Mouse (Mus musculus) hindbrain, postnatal 0 days (tissue): ENCODE data around the gene Dse. TPM values are rescaled to one million over a fixed set of nuclear protein-coding genes. Genes with fewer than 3 reads are reported as not detected.
A peak's percentile ranks its signal among the peaks of the same experiment; 100 is the strongest.

Experiments used
- ATAC-seq: fragments of 200-750 bp; cut with Nextera tagmentation; 2 replicates; pipeline ENCODE4 v1.8.0; 2017; ENCODE audit warnings: mild to moderate bottlenecking, moderate TSS enrichment, moderate library complexity
- DNase-seq: peaks from one replicate; pipeline ENCODE4 v3.0.0-alpha.2; 2015; ENCODE audit warnings: low spot score
- H3K27ac ChIP-seq: fragments of 300-500 bp; sonication (generic); 2 replicates; pipeline ENCODE4 v1.5.1; 2014; ENCODE audit warnings: mild to moderate bottlenecking
- H3K27me3 ChIP-seq: fragments of 300-500 bp; sonication (generic); 2 replicates; pipeline ENCODE4 v1.6.1; 2014; ENCODE audit warnings: low read length, mixed read lengths; ENCODE audit not compliant: insufficient read depth
- H3K36me3 ChIP-seq: fragments of 300-500 bp; sonication (generic); 2 replicates; pipeline ENCODE4 v1.6.1; 2014; ENCODE audit warnings: low read length, mixed read lengths; ENCODE audit not compliant: insufficient read depth
- H3K4me1 ChIP-seq: fragments of 300-500 bp; sonication (generic); 2 replicates; pipeline ENCODE4 v1.6.1; 2014; ENCODE audit warnings: antibody characterized with exemption, low read length, mixed read lengths; ENCODE audit not compliant: insufficient read depth
- H3K4me2 ChIP-seq: fragments of 300-500 bp; sonication (generic); 2 replicates; pipeline ENCODE4 v1.6.1; 2014; ENCODE audit warnings: low read depth, mild to moderate bottlenecking, low read length, moderate library complexity, mixed read lengths
- H3K4me3 ChIP-seq: fragments of 300-500 bp; sonication (generic); 2 replicates; pipeline ENCODE4 v1.5.1; 2014; ENCODE audit warnings: low read length
- H3K9ac ChIP-seq: fragments of 300-500 bp; sonication (generic); replicated peaks from 2 replicates; pipeline ENCODE4 v1.6.1; 2014; ENCODE audit warnings: mild to moderate bottlenecking, low read length, moderate library complexity, mixed read lengths
- H3K9me3 ChIP-seq: fragments of 300-500 bp; sonication (generic); 2 replicates; pipeline ENCODE4 v1.6.1; 2016; ENCODE audit warnings: low read length, mixed read lengths
- CTCF ChIP-seq: IDR thresholded peaks from 2 replicates; pipeline ENCODE4 v1.5.1; 2016; ENCODE audit warnings: antibody characterized with exemption, control low read depth, low read depth
- WGBS: fragments of 180-500 bp; shearing (Covaris S2); extraction: QIAGEN DNeasy Blood & Tissue Kit; methylation state at CpG from one replicate; pipeline ENCODE4 v1.1.7; 2014; 5-methylcytosine and 5-hydroxymethylcytosine counted together
- polyA plus RNA-seq: library from polyadenylated mRNA; unstranded; fragments of >200 nt; fragmentation: Nextera tagmentation; extraction: Ambion mirVana; gene quantifications from 2 replicates; pipeline ENCODE4 v1.2.1, GENCODE M21; 2015
- total RNA-seq: library from RNA; depleted of rRNA; stranded (reverse); fragments of >200 nt; gene quantifications from 2 replicates; pipeline ENCODE4 v1.2.3, GENCODE M21; 2014

Gene Dse
- total and polyA plus RNA-seq, 2 experiments from 2014 or later, result 5.6 to 21.0 TPM

GRCm38 (mm10) chr10:34141693-34142092 is 65.8 kb downstream of the Dse start:
- H3K4me2 ChIP-seq, result no peak overlapping the region
- no peak overlapping the region for H3K9ac ChIP-seq
- no peaks in the 10 kb centered on the region for H3K36me3 ChIP-seq
- H3K9me3 ChIP-seq, result no peaks in the 10 kb centered on the region
- no peaks in the 10 kb centered on the region for H3K27me3 ChIP-seq
- no peak overlapping the region for H3K4me3 ChIP-seq
- ATAC-seq (no peak), DNase-seq (no peak)
- no peak overlapping the region for H3K27ac ChIP-seq
- WGBS, result 88% methylated on average over 2 of the region's 2 CpGs
- no peaks in the 10 kb centered on the region for H3K4me1 ChIP-seq
- no peak for TF ChIP-seq CTCF

- TF ChIP-seq CTCF, result no peak
- ATAC-seq, result no peak
- Histone ChIP-seq H3K4me1 (no peaks in the 10 kb centered on the region), H3K27me3 (no peaks in the 10 kb centered on the region), H3K9ac (no peak overlapping the region), H3K4me2 (no peak overlapping the region), H3K9me3 (no peaks in the 10 kb centered on the region), H3K27ac (no peak overlapping the region), H3K36me3 (no peaks in the 10 kb centered on the region), H3K4me3 (no peak overlapping the region)
- 70% methylated on average over 4 of the region's 4 CpGs for WGBS
- no peak for DNase-seq
These were observed 67.7 kb downstream of the Dse start for GRCm38 (mm10) chr10:34139768-34140167.

GRCm38 (mm10) chr10:34138027-34138426 is 69.5 kb downstream of the Dse start:
- TF ChIP-seq CTCF, result no peak
- ATAC-seq, result no peak

GRCm38 (mm10) chr10:34136432-34136831 is 71.1 kb downstream of the Dse start:
- no peaks in the 10 kb centered on the region for H3K4me1 ChIP-seq
- no peak overlapping the region for H3K9ac ChIP-seq
- WGBS, result 10% methylated on average over 6 of the region's 6 CpGs
- DNase-seq (no peak), ATAC-seq (no peak)
- no peaks in the 10 kb centered on the region for H3K36me3 ChIP-seq
- no peak overlapping the region for H3K4me2 ChIP-seq
- no peak overlapping the region for H3K4me3 ChIP-seq
- no peak for TF ChIP-seq CTCF
- no peaks in the 10 kb centered on the region for H3K9me3 ChIP-seq
- no peaks in the 10 kb centered on the region for H3K27me3 ChIP-seq
- H3K27ac ChIP-seq, result no peak overlapping the region

More at GRCm38 (mm10) chr10:34138027-34138426, 69.5 kb downstream of the Dse start:
- Histone ChIP-seq H3K4me2 (no peak overlapping the region), H3K9me3 (no peaks in the 10 kb centered on the region), H3K9ac (no peak overlapping the region), H3K4me1 (no peaks in the 10 kb centered on the region), H3K27me3 (no peaks in the 10 kb centered on the region), H3K36me3 (no peaks in the 10 kb centered on the region), H3K27ac (no peak overlapping the region), H3K4me3 (no peak overlapping the region)
- WGBS, result 61% methylated on average over 6 of the region's 6 CpGs
- no peak for DNase-seq

GRCm38 (mm10) chr10:34131356-34131755 is 76.2 kb downstream of the Dse start:
- no peak for TF ChIP-seq CTCF
- no peak overlapping the region for H3K27ac ChIP-seq
- ATAC-seq (no peak), DNase-seq (no peak)
- no peak overlapping the region for H3K4me2 ChIP-seq
- H3K27me3 ChIP-seq, result no peaks in the 10 kb centered on the region
- H3K4me1 ChIP-seq, result no peaks in the 10 kb centered on the region
- no peaks in the 10 kb centered on the region for H3K36me3 ChIP-seq
- no peak overlapping the region for H3K4me3 ChIP-seq
- H3K9ac ChIP-seq, result no peak overlapping the region
- WGBS, result 82% methylated on average over 2 of the region's 2 CpGs
- no peaks in the 10 kb centered on the region for H3K9me3 ChIP-seq

- no peak overlapping the region for H3K27ac ChIP-seq
- no peak for TF ChIP-seq CTCF
- no peak overlapping the region for H3K9ac ChIP-seq
- no peak for ATAC-seq
- no peak overlapping the region for H3K4me3 ChIP-seq
- 76% methylated on average over 6 of the region's 6 CpGs for WGBS
- no peaks in the 10 kb centered on the region for H3K36me3 ChIP-seq
- no peak for DNase-seq
- H3K4me1 ChIP-seq, result no peaks in the 10 kb centered on the region
- H3K4me2 ChIP-seq, result no peak overlapping the region
- no peaks in the 10 kb centered on the region for H3K9me3 ChIP-seq
- H3K27me3 ChIP-seq, result no peaks in the 10 kb centered on the region
These were observed 79.1 kb downstream of the Dse start for GRCm38 (mm10) chr10:34128391-34128790.

GRCm38 (mm10) chr10:34127392-34128378 is 79.8 kb downstream of the Dse start, which contains the start of gene Calhm6:
Gene Calhm6, minus strand, starts transcription at chr10:34127984.
- H3K9me3 ChIP-seq, result no peaks in the 10 kb centered on the region

More at GRCm38 (mm10) chr10:34127392-34128378, 79.8 kb downstream of the Dse start, which contains the start of gene Calhm6:
- TF ChIP-seq CTCF, result no peak
- Histone ChIP-seq H3K4me2 (peak within 1 kb of the TSS; percentile 74), H3K4me1 (no peaks in the 10 kb centered on the region), H3K4me3 (peak within 1 kb of the TSS; percentile 50), H3K27me3 (no peaks in the 10 kb centered on the region), H3K36me3 (no peaks in the 10 kb centered on the region), H3K27ac (no peak within 1 kb of the TSS), H3K9ac (peak within 1 kb of the TSS; percentile 51)
- WGBS, result 19% methylated on average over 44 of the region's 44 CpGs
- ATAC-seq, result peak; percentile 89
- DNase-seq, result peak; percentile 63
